Mouse (Mus musculus): ENCODE measurements at regions not wholly inside any gene's neighbourhood (a gene's known extent, or its start where the extent isn't known, plus 50 kb on each side); places are given as distances from the start of the nearest gene placed in this dataset.

GRCm38 (mm10) chr5:90164434-90164833 is 59.4 kb downstream of the Cox18 start:
- in situ Hi-C loops (cut with MboI, MseI): no loop called here

- in situ Hi-C loops (cut with MboI, MseI): no loop called here
These were observed 60.6 kb downstream of the Cox18 start for GRCm38 (mm10) chr5:90163033-90163859.

GRCm38 (mm10) chr5:90160281-90160680 is 63.5 kb downstream of the Cox18 start:
- in situ Hi-C loops (cut with MboI, MseI): no loop called here

GRCm38 (mm10) chr5:90156522-90156921 is 67.3 kb downstream of the Cox18 start:
- in situ Hi-C loops (cut with MboI, MseI): no loop called here

GRCm38 (mm10) chr5:90149611-90150532 is 73.9 kb downstream of the Cox18 start:
- in situ Hi-C loops (cut with MboI, MseI): no loop called here

GRCm38 (mm10) chr5:90135971-90136370 is 87.8 kb downstream of the Cox18 start:
- in situ Hi-C loops (cut with MboI, MseI): loop anchor here (10.0 kb wide), 1 partner anchor 1049 kb away; no protein-coding TSS in a partner anchor

GRCm38 (mm10) chr5:90107036-90107435 is 116.8 kb downstream of the Cox18 start:
- in situ Hi-C loops (cut with MboI, MseI): no loop called here

GRCm38 (mm10) chr5:90104672-90105071 is 119.1 kb downstream of the Cox18 start:
- in situ Hi-C loops (cut with MboI, MseI): no loop called here

- in situ Hi-C loops (cut with MboI, MseI): no loop called here
These were observed 135.3 kb downstream of the Cox18 start for GRCm38 (mm10) chr5:90088541-90088940.

GRCm38 (mm10) chr5:90086491-90086890 is 137.3 kb downstream of the Cox18 start:
- in situ Hi-C loops (cut with MboI, MseI): no loop called here

- in situ Hi-C loops (cut with MboI, MseI): no loop called here
These were observed 146.7 kb downstream of the Cox18 start for GRCm38 (mm10) chr5:90077025-90077536.

GRCm38 (mm10) chr5:90075629-90076349 is 148.0 kb downstream of the Cox18 start:
- in situ Hi-C loops (cut with MboI, MseI): no loop called here

- in situ Hi-C loops (cut with MboI, MseI): no loop called here
These were observed 152.0 kb downstream of the Cox18 start for GRCm38 (mm10) chr5:90071806-90072205.

GRCm38 (mm10) chr5:90068601-90069000 is 155.2 kb downstream of the Cox18 start:
- in situ Hi-C loops (cut with MboI, MseI): no loop called here

GRCm38 (mm10) chr5:90067817-90068216 is 156.0 kb downstream of the Cox18 start:
- in situ Hi-C loops (cut with MboI, MseI): no loop called here

- in situ Hi-C loops (cut with MboI, MseI): no loop called here
These were observed 157.8 kb downstream of the Cox18 start for GRCm38 (mm10) chr5:90065884-90066615.

- in situ Hi-C loops (cut with MboI, MseI): loop anchor here (10.0 kb wide), 1 partner anchor 1471 kb away; no protein-coding TSS in a partner anchor
These were observed 168.1 kb downstream of the Cox18 start for GRCm38 (mm10) chr5:90055686-90056085.

- in situ Hi-C loops (cut with MboI, MseI): loop anchor here (5.0 to 10.0 kb wide), 2 partner anchors 135 to 1468 kb away; no protein-coding TSS in a partner anchor
These were observed 169.4 kb upstream of the Adamts3 start for GRCm38 (mm10) chr5:90052516-90052915.

GRCm38 (mm10) chr5:90049856-90050255 is 166.7 kb upstream of the Adamts3 start:
- in situ Hi-C loops (cut with MboI, MseI): loop anchor here (5.0 to 10.0 kb wide), 2 partner anchors 137 to 1465 kb away; no protein-coding TSS in a partner anchor

- in situ Hi-C loops (cut with MboI, MseI): no loop called here
These were observed 159.6 kb upstream of the Adamts3 start for GRCm38 (mm10) chr5:90042781-90043180.

GRCm38 (mm10) chr5:90033103-90033502 is 150.0 kb upstream of the Adamts3 start:
- in situ Hi-C loops (cut with MboI, MseI): no loop called here

Measured in T-helper 2 cell (primary cell).